Mouse (Mus musculus): ENCODE results near the gene Hip1. TPM values are rescaled to one million over a fixed set of nuclear protein-coding genes. Genes with fewer than 3 reads are reported as not detected.

Gene Hip1
- total and polyA plus RNA-seq, 2 experiments from 2014 or later: 26.9 to 110 TPM

GRCm38 (mm10) chr5:135357556-135357955, 187.4 kb downstream of the Hip1 start:
- no peak for TF ChIP-seq CTCF (IDR thresholded peaks at IDR 0.05; ENCODE audit: low read depth)
- H3K27me3 ChIP-seq (ENCODE audit: insufficient read depth, low read length): no peaks in the 10 kb centered on the region
- H3K9ac ChIP-seq (replicated peaks; ENCODE audit: low read length): no peak overlapping the region
- H3K27ac ChIP-seq: no peak overlapping the region
- WGBS: 81% methylated on average over 2 of the region's 2 CpGs
- DNase-seq (ENCODE audit: low spot score): no peak
- no peak overlapping the region for H3K4me2 ChIP-seq (ENCODE audit: low read depth, low read length)
- no peak for ATAC-seq
- no peaks in the 10 kb centered on the region for H3K4me1 ChIP-seq (ENCODE audit: insufficient read depth, low read length)
- H3K36me3 ChIP-seq (ENCODE audit: insufficient read depth, low read length): no peaks in the 10 kb centered on the region
- no peak overlapping the region for H3K4me3 ChIP-seq (ENCODE audit: low read length)
- no peaks in the 10 kb centered on the region for H3K9me3 ChIP-seq (ENCODE audit: low read length)

Small RNA genes lying within 50 kb of the gene (microRNA-seq; reads per million reads assigned to microRNA genes)
- 0.71 to 1.8 reads per million in 2 experiments for gene Mir7033

Other genes starting within 250 kb of the Hip1 start
- gene Fkbp6, start 195.1 kb downstream of the Hip1 start, total RNA-seq (2014; rRNA removed): not detected in 2 replicates
- 0.14 and 0.29 TPM in 2 replicates for gene Fkbp6, start 195.1 kb downstream of the Hip1 start, polyA plus RNA-seq (2015; fragmentation: Nextera tagmentation; extraction: Ambion mirVana)
- gene Trim50, start 191.8 kb downstream of the Hip1 start, total RNA-seq (2014; rRNA removed): not detected in 2 replicates
- gene Trim50, start 191.8 kb downstream of the Hip1 start, polyA plus RNA-seq (2015; fragmentation: Nextera tagmentation; extraction: Ambion mirVana): 0.08 TPM in 1 of 2 replicates, not detected in the other
- 17.8 and 22.7 TPM in 2 replicates for gene Nsun5, start 175.2 kb downstream of the Hip1 start, total RNA-seq (2014; rRNA removed)
- 18.1 and 19.1 TPM in 2 replicates for gene Nsun5, start 175.2 kb downstream of the Hip1 start, polyA plus RNA-seq (2015; fragmentation: Nextera tagmentation; extraction: Ambion mirVana)
- gene Pom121, start 150.6 kb downstream of the Hip1 start, total RNA-seq (2014; rRNA removed): 11.2 and 14.3 TPM in 2 replicates
- gene Pom121, start 150.6 kb downstream of the Hip1 start, polyA plus RNA-seq (2015; fragmentation: Nextera tagmentation; extraction: Ambion mirVana): 7.5 TPM in 2 replicates
- not detected in 2 replicates for gene Ccl26, start 18.4 kb upstream of the Hip1 start, total RNA-seq (2014; rRNA removed)
- not detected in 2 replicates for gene Ccl26, start 18.4 kb upstream of the Hip1 start, polyA plus RNA-seq (2015; fragmentation: Nextera tagmentation; extraction: Ambion mirVana)
- 0.26 TPM in 1 of 2 replicates, not detected in the other for gene Ccl24, start 27.9 kb upstream of the Hip1 start, total RNA-seq (2014; rRNA removed)
- 1.9 and 2.5 TPM in 2 replicates for gene Ccl24, start 27.9 kb upstream of the Hip1 start, polyA plus RNA-seq (2015; fragmentation: Nextera tagmentation; extraction: Ambion mirVana)
- gene Rhbdd2, start 87.5 kb upstream of the Hip1 start, total RNA-seq (2014; rRNA removed): 29.1 and 34.2 TPM in 2 replicates
- 127 and 130 TPM in 2 replicates for gene Rhbdd2, start 87.5 kb upstream of the Hip1 start, polyA plus RNA-seq (2015; fragmentation: Nextera tagmentation; extraction: Ambion mirVana)
- 71.7 and 71.8 TPM in 2 replicates for gene Por, start 124.9 kb upstream of the Hip1 start, total RNA-seq (2014; rRNA removed)
- gene Por, start 124.9 kb upstream of the Hip1 start, polyA plus RNA-seq (2015; fragmentation: Nextera tagmentation; extraction: Ambion mirVana): 69.3 and 71.4 TPM in 2 replicates
- 52.8 and 71.7 TPM in 2 replicates for gene Tmem120a, start 199.3 kb upstream of the Hip1 start, total RNA-seq (2014; rRNA removed)
- gene Tmem120a, start 199.3 kb upstream of the Hip1 start, polyA plus RNA-seq (2015; fragmentation: Nextera tagmentation; extraction: Ambion mirVana): 83.2 and 89.7 TPM in 2 replicates
- gene Styxl1, start 233.3 kb upstream of the Hip1 start, total RNA-seq (2014; rRNA removed): 0.10 TPM in 1 of 2 replicates, not detected in the other
- 0.61 and 0.69 TPM in 2 replicates for gene Styxl1, start 233.3 kb upstream of the Hip1 start, polyA plus RNA-seq (2015; fragmentation: Nextera tagmentation; extraction: Ambion mirVana)
- 165 and 169 TPM in 2 replicates for gene Mdh2, start 233.4 kb upstream of the Hip1 start, total RNA-seq (2014; rRNA removed)
- gene Mdh2, start 233.4 kb upstream of the Hip1 start, polyA plus RNA-seq (2015; fragmentation: Nextera tagmentation; extraction: Ambion mirVana): 732 and 760 TPM in 2 replicates

Data from hindbrain, postnatal 0 days (tissue).